Mouse (Mus musculus): ENCODE measurements around the gene Dtx3l.
"Not testable (repeated sequence)": the region's sequence is repeated elsewhere in the genome, so short reads cannot be mapped to it uniquely, and the experiment has no call there.

Dtx3l gene

GRCm38 (mm10) chr16:35938211-35939151, at the start of gene Dtx3l, which contains the start of gene Parp9:
TSS of gene Dtx3l (minus strand) at chr16:35939151.
TSS of gene Parp9 (plus strand) at chr16:35938470.
- in situ Hi-C loops (cut with MboI; ENCODE audit: low sequenced_read_pairs), result no loop called here

GRCm38 (mm10) chr16:35987930-35988329, 49.0 kb upstream of the Dtx3l start:
- in situ Hi-C loops (cut with MboI; ENCODE audit: low sequenced_read_pairs), result no loop called here

GRCm38 (mm10) chr16:35984471-35984870, 45.5 kb upstream of the Dtx3l start:
- in situ Hi-C loops (cut with MboI; ENCODE audit: low sequenced_read_pairs), result no loop called here

GRCm38 (mm10) chr16:35983517-35984101, 44.7 kb upstream of the Dtx3l start:
- in situ Hi-C loops (cut with MboI; ENCODE audit: low sequenced_read_pairs), result no loop called here

GRCm38 (mm10) chr16:35982902-35983516, 44.1 kb upstream of the Dtx3l start:
- in situ Hi-C loops (cut with MboI; ENCODE audit: low sequenced_read_pairs), result no loop called here

GRCm38 (mm10) chr16:35982506-35982901, 43.6 kb upstream of the Dtx3l start:
- in situ Hi-C loops (cut with MboI; ENCODE audit: low sequenced_read_pairs), result no loop called here

GRCm38 (mm10) chr16:35981363-35981821, 42.4 kb upstream of the Dtx3l start:
- in situ Hi-C loops (cut with MboI; ENCODE audit: low sequenced_read_pairs), result no loop called here

- in situ Hi-C loops (cut with MboI; ENCODE audit: low sequenced_read_pairs), result not testable (repeated sequence)
Observed at GRCm38 (mm10) chr16:35978450-35978849, 39.5 kb upstream of the Dtx3l start, which contains the start of gene Kpna1. TSS of gene Kpna1 (plus strand) at chr16:35978750.

- in situ Hi-C loops (cut with MboI; ENCODE audit: low sequenced_read_pairs), result no loop called here
Observed at GRCm38 (mm10) chr16:35974021-35974420, 35.1 kb upstream of the Dtx3l start.

- in situ Hi-C loops (cut with MboI; ENCODE audit: low sequenced_read_pairs), result no loop called here
Observed at GRCm38 (mm10) chr16:35968149-35968548, 29.2 kb upstream of the Dtx3l start.

GRCm38 (mm10) chr16:35967319-35967718, 28.4 kb upstream of the Dtx3l start:
- in situ Hi-C loops (cut with MboI; ENCODE audit: low sequenced_read_pairs), result no loop called here

GRCm38 (mm10) chr16:35966411-35967115, 27.6 kb upstream of the Dtx3l start:
- in situ Hi-C loops (cut with MboI; ENCODE audit: low sequenced_read_pairs), result no loop called here

GRCm38 (mm10) chr16:35965991-35966390, 27.0 kb upstream of the Dtx3l start:
- in situ Hi-C loops (cut with MboI; ENCODE audit: low sequenced_read_pairs), result not testable (repeated sequence)

- in situ Hi-C loops (cut with MboI; ENCODE audit: low sequenced_read_pairs), result no loop called here
Observed at GRCm38 (mm10) chr16:35952628-35953130, 13.7 kb upstream of the Dtx3l start.

GRCm38 (mm10) chr16:35951216-35951615, 12.3 kb upstream of the Dtx3l start:
- in situ Hi-C loops (cut with MboI; ENCODE audit: low sequenced_read_pairs), result no loop called here

- in situ Hi-C loops (cut with MboI; ENCODE audit: low sequenced_read_pairs), result no loop called here
Observed at GRCm38 (mm10) chr16:35949264-35949663, 10.3 kb upstream of the Dtx3l start.

- in situ Hi-C loops (cut with MboI; ENCODE audit: low sequenced_read_pairs), result no loop called here
Observed at GRCm38 (mm10) chr16:35941382-35941781, 2.4 kb upstream of the Dtx3l start.

GRCm38 (mm10) chr16:35939690-35940089, 739 bp upstream of the Dtx3l start:
- in situ Hi-C loops (cut with MboI; ENCODE audit: low sequenced_read_pairs), result no loop called here

GRCm38 (mm10) chr16:35939261-35939660, 310 bp upstream of the Dtx3l start:
- in situ Hi-C loops (cut with MboI; ENCODE audit: low sequenced_read_pairs), result no loop called here

- in situ Hi-C loops (cut with MboI; ENCODE audit: low sequenced_read_pairs), result no loop called here
Observed at GRCm38 (mm10) chr16:35933181-35933580, 5.8 kb downstream of the Dtx3l start.
